Mouse (Mus musculus): ENCODE results near the gene Mrps26. TPM values are rescaled to one million over a fixed set of nuclear protein-coding genes. Genes with fewer than 3 reads are reported as not detected.
"Not testable (repeated sequence)": the region's sequence is repeated elsewhere in the genome, so short reads cannot be mapped to it uniquely, and the experiment has no call there.

Mrps26 gene
- polyA plus RNA-seq, 1 experiment from 2014 or later: 110 TPM

DNA sequence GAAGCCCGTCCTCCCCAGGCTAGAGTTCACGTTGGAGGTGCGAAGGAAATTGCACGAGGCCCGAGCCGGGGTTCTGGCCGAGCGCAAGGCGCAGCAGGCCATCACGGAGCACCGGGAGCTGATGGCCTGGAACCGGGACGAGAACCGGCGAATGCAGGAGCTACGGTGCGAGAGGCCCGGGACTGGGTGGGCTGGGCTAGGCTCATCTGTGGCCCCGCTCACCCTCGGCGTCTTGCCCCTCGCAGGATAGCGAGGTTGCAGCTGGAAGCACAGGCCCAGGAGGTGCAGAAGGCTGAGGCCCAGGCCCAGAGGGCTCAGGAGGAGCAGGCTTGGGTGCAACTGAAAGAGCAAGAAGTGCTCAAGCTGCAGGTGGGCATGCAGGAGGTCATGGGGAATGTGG, 521 bp downstream of the Mrps26 start:
- WGBS: 0% methylated on average over 22 of the region's 23 CpGs
- peak; percentile 18 for ATAC-seq (ENCODE audit: low read depth)
- H3K36me3 ChIP-seq (ENCODE audit: control insufficient read depth, insufficient read depth, low read length): peaks cover 12% of the 10 kb centered on the region
- H3K9ac ChIP-seq (replicated peaks; ENCODE audit: low read depth, low read length): peak overlapping the region; percentile 86
- no peak overlapping the region for H3K27ac ChIP-seq (ENCODE audit: low read depth, low read length)
- H3K9me3 ChIP-seq (ENCODE audit: control insufficient read depth, low read length): no peaks in the 10 kb centered on the region
- peaks cover 9% of the 10 kb centered on the region for H3K4me1 ChIP-seq (ENCODE audit: control insufficient read depth, insufficient read depth, low read length)
- peak overlapping the region; percentile 91 for H3K4me3 ChIP-seq (ENCODE audit: low read depth, low read length)
- H3K27me3 ChIP-seq (ENCODE audit: control insufficient read depth, insufficient read depth, low read length): no peaks in the 10 kb centered on the region
- H3K4me2 ChIP-seq (ENCODE audit: low read depth, low read length): peak overlapping the region; percentile 73

DNA sequence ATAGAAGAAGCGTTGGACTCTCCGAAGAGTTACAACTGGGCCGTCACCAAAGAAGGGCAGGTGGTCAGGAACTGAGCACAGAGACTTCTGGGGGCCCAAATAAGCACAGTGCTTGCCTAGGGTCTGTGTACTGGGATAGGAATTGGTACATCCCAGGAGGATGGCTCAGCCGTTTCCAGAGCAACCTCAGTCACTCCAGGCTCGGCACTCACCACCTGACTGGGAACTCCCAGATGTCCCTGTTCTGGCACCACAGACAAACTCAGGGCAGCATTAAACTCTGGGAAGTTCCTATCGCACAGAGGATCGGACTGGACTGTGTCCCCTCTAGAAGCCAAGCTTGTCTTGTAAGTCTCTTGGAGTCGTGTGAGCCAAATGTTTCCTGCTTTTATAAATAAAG, 1.4 kb downstream of the Mrps26 start:
- peak overlapping the region; percentile 73; the same call in 1 of the 2 replicates for H3K4me2 ChIP-seq (ENCODE audit: low read depth, low read length)
- H3K9me3 ChIP-seq (ENCODE audit: control insufficient read depth, low read length): no peaks in the 10 kb centered on the region
- H3K27me3 ChIP-seq (ENCODE audit: control insufficient read depth, insufficient read depth, low read length): no peaks in the 10 kb centered on the region
- H3K4me3 ChIP-seq (ENCODE audit: low read depth, low read length): peak overlapping the region; percentile 91; the same call in 1 of the 2 replicates
- H3K27ac ChIP-seq (ENCODE audit: low read depth, low read length): no peak overlapping the region
- peaks cover 12% of the 10 kb centered on the region for H3K36me3 ChIP-seq (ENCODE audit: control insufficient read depth, insufficient read depth, low read length)
- ATAC-seq (ENCODE audit: low read depth): no peak
- WGBS: 87% methylated on average over 8 of the region's 8 CpGs
- peaks cover 9% of the 10 kb centered on the region for H3K4me1 ChIP-seq (ENCODE audit: control insufficient read depth, insufficient read depth, low read length)
- no peak overlapping the region for H3K9ac ChIP-seq (replicated peaks; ENCODE audit: low read depth, low read length)

DNA sequence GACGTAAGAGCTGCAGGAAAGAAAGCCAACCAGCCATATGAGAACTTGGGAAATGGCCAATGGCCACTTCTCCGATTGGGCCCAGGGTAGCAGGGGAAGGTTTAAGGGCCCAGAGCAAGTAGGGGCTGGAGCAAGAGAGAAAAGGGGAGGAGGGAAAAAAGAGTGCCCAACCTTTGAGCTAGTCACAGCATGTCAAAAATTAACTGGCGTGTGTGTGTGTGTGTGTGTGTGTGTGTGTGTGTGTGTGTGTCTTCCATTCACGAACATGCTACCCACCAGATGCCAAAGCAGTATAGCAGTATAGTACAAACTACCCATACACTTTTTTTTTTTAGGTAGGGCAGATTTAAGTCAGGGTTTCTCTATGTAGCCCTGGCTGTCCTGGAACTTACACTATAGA, 5.4 kb downstream of the Mrps26 start:
- H3K27ac ChIP-seq (ENCODE audit: low read depth, low read length): no peak overlapping the region
- no peak overlapping the region for H3K4me2 ChIP-seq (ENCODE audit: low read depth, low read length)
- no peaks in the 10 kb centered on the region for H3K27me3 ChIP-seq (ENCODE audit: control insufficient read depth, insufficient read depth, low read length)
- no peak overlapping the region for H3K9ac ChIP-seq (replicated peaks; ENCODE audit: low read depth, low read length)
- 74% methylated on average over 4 of the region's 4 CpGs for WGBS
- H3K9me3 ChIP-seq (ENCODE audit: control insufficient read depth, low read length): no peaks in the 10 kb centered on the region
- no peak for ATAC-seq (ENCODE audit: low read depth)
- H3K4me1 ChIP-seq (ENCODE audit: control insufficient read depth, insufficient read depth, low read length): peaks cover 9% of the 10 kb centered on the region
- H3K36me3 ChIP-seq (ENCODE audit: control insufficient read depth, insufficient read depth, low read length): peaks cover 12% of the 10 kb centered on the region
- H3K4me3 ChIP-seq (ENCODE audit: low read depth, low read length): no peak overlapping the region

DNA sequence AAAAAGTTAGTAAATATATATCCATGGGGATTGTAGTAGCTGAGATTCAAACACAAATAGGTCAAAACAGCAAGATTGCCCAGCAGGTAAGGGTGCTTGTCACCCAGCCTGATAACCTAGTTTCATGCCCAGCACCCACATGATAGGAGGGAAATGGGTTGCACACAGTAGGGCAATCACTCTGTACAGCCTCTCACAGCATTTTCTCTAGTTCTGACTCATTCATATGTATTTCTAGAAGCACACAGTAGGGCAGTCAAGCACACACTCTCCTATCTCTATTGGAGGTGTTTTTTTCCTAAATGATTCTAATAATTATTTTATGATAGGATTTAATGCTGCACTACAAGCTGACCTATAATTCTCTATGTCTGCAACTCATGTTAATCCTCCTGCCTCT, 6.4 kb downstream of the Mrps26 start:
- Histone ChIP-seq H3K27me3 (ENCODE audit: control insufficient read depth, insufficient read depth, low read length) (no peaks in the 10 kb centered on the region), H3K4me1 (ENCODE audit: control insufficient read depth, insufficient read depth, low read length) (peaks cover 2% of the 10 kb centered on the region; the same call in 1 of the 2 replicates), H3K27ac (ENCODE audit: low read depth, low read length) (no peak overlapping the region), H3K9ac (replicated peaks; ENCODE audit: low read depth, low read length) (no peak overlapping the region), H3K4me3 (ENCODE audit: low read depth, low read length) (no peak overlapping the region), H3K4me2 (ENCODE audit: low read depth, low read length) (no peak overlapping the region), H3K36me3 (ENCODE audit: control insufficient read depth, insufficient read depth, low read length) (peaks cover 12% of the 10 kb centered on the region), H3K9me3 (ENCODE audit: control insufficient read depth, low read length) (no peaks in the 10 kb centered on the region)
- ATAC-seq (ENCODE audit: low read depth): no peak

- Histone ChIP-seq H3K9me3 (ENCODE audit: control insufficient read depth, low read length) (no peaks in the 10 kb centered on the region), H3K4me1 (ENCODE audit: control insufficient read depth, insufficient read depth, low read length) (0 out of 2 replicates have a peak, but pooled peaks cover 3% of the 10 kb centered on the region), H3K4me2 (ENCODE audit: low read depth, low read length) (no peak overlapping the region), H3K27me3 (ENCODE audit: control insufficient read depth, insufficient read depth, low read length) (peaks cover 37% of the 10 kb centered on the region), H3K27ac (ENCODE audit: low read depth, low read length) (no peak overlapping the region), H3K9ac (replicated peaks; ENCODE audit: low read depth, low read length) (no peak overlapping the region), H3K36me3 (ENCODE audit: control insufficient read depth, insufficient read depth, low read length) (no peaks in the 10 kb centered on the region), H3K4me3 (ENCODE audit: low read depth, low read length) (no peak overlapping the region)
- ATAC-seq (ENCODE audit: low read depth): no peak
- 83% methylated on average over 5 of the region's 5 CpGs for WGBS
Observed at GRCm38 (mm10) chr2:130574960-130575359, 11.4 kb downstream of the Mrps26 start.

GRCm38 (mm10) chr2:130575873-130576272, 12.3 kb downstream of the Mrps26 start, which contains the start of gene Oxt:
Oxt (plus strand) TSS chr2:130576173.
- 44% methylated on average over 9 of the region's 9 CpGs for WGBS
- Histone ChIP-seq H3K4me1 (ENCODE audit: control insufficient read depth, insufficient read depth, low read length) (0 out of 2 replicates have a peak, but pooled peaks cover 3% of the 10 kb centered on the region), H3K27ac (ENCODE audit: low read depth, low read length) (no peak within 1 kb of the TSS), H3K4me3 (ENCODE audit: low read depth, low read length) (peak within 1 kb of the TSS; percentile 19), H3K36me3 (ENCODE audit: control insufficient read depth, insufficient read depth, low read length) (no peaks in the 10 kb centered on the region), H3K27me3 (ENCODE audit: control insufficient read depth, insufficient read depth, low read length) (peaks cover 42% of the 10 kb centered on the region), H3K9me3 (ENCODE audit: control insufficient read depth, low read length) (no peaks in the 10 kb centered on the region), H3K9ac (replicated peaks; ENCODE audit: low read depth, low read length) (0 out of 2 replicates have a peak within 1 kb of the TSS, but pooled peaks have one; percentile 7), H3K4me2 (ENCODE audit: low read depth, low read length) (peak within 1 kb of the TSS; percentile 40)
- ATAC-seq (ENCODE audit: low read depth): no peak

DNA sequence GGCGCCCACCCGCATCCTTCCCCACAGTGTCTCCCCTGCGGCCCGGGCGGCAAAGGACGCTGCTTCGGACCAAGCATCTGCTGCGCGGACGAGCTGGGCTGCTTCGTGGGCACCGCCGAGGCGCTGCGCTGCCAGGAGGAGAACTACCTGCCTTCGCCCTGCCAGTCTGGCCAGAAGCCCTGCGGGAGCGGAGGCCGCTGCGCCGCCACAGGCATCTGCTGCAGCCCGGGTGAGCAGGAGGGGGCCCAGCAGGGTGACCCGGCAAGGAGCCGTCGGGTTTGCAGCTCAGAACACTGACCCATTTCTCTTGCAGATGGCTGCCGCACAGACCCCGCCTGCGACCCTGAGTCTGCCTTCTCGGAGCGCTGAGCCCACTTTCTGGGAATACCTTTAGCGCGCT, 13.0 kb downstream of the Mrps26 start:
- not testable (repeated sequence) for ATAC-seq (ENCODE audit: low read depth); H3K27ac ChIP-seq (ENCODE audit: low read depth, low read length); H3K36me3 ChIP-seq (ENCODE audit: control insufficient read depth, insufficient read depth, low read length); H3K9me3 ChIP-seq (ENCODE audit: control insufficient read depth, low read length); H3K4me1 ChIP-seq (ENCODE audit: control insufficient read depth, insufficient read depth, low read length)
- 0 out of 2 replicates have a peak overlapping the region, but pooled peaks have one; percentile 7 for H3K9ac ChIP-seq (replicated peaks; ENCODE audit: low read depth, low read length)
- 2% methylated on average over 29 of the region's 32 CpGs for WGBS
- peak overlapping the region; percentile 19 for H3K4me3 ChIP-seq (ENCODE audit: low read depth, low read length)
- peak overlapping the region; percentile 40 for H3K4me2 ChIP-seq (ENCODE audit: low read depth, low read length)
- peaks cover 42% of the 10 kb centered on the region for H3K27me3 ChIP-seq (ENCODE audit: control insufficient read depth, insufficient read depth, low read length)

DNA sequence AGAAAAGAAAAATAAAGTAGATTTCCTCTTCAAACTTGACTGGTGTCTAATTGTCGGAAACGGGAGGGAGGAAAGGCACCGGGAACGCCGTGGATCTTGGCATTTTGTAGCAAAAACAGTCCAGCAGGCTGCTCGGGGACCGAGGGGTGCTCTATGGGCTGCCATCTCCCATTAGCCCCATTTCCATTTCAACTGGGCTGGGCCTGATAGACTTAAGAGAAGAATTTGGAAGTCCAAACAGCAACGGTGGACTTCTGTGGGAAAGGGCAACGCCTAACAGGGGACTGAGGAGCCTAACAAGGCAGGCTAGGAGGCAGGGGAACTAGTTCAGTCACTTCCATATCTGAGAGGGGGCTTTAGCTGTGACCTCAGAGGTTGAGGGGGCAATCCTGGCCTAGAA, 13.5 kb downstream of the Mrps26 start:
- H3K36me3 ChIP-seq (ENCODE audit: control insufficient read depth, insufficient read depth, low read length): no peaks in the 10 kb centered on the region
- H3K27me3 ChIP-seq (ENCODE audit: control insufficient read depth, insufficient read depth, low read length): peaks cover 42% of the 10 kb centered on the region
- H3K4me1 ChIP-seq (ENCODE audit: control insufficient read depth, insufficient read depth, low read length): 0 out of 2 replicates have a peak, but pooled peaks cover 3% of the 10 kb centered on the region
- H3K4me2 ChIP-seq (ENCODE audit: low read depth, low read length): no peak overlapping the region; the same call in 1 of the 2 replicates
- no peak overlapping the region for H3K9ac ChIP-seq (replicated peaks; ENCODE audit: low read depth, low read length)
- H3K4me3 ChIP-seq (ENCODE audit: low read depth, low read length): peak overlapping the region; percentile 19
- 1% methylated on average over 9 of the region's 9 CpGs for WGBS
- no peak for ATAC-seq (ENCODE audit: low read depth)
- no peak overlapping the region for H3K27ac ChIP-seq (ENCODE audit: low read depth, low read length)
- H3K9me3 ChIP-seq (ENCODE audit: control insufficient read depth, low read length): no peaks in the 10 kb centered on the region

DNA sequence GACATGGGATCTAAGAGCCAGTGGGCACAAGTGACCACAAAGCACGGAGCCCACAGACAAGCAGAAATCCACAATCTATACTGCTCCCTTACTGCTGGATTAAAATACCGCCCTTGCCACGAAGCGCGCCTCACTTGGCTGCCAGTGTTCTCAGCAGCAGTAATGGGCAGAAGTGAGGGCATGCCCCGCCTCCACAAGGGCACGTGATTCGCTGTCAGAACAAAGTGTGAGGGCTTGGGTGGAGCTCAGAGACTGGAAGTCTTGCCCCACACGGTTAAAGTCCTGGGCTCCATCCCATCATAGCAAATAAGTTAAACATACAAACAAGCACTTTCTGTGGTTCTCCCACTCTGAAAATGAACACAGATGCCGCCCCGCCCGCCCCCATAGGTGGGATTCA, 14.1 kb downstream of the Mrps26 start:
- ATAC-seq (ENCODE audit: low read depth): no peak
- Histone ChIP-seq H3K36me3 (ENCODE audit: control insufficient read depth, insufficient read depth, low read length) (no peaks in the 10 kb centered on the region), H3K4me1 (ENCODE audit: control insufficient read depth, insufficient read depth, low read length) (0 out of 2 replicates have a peak, but pooled peaks cover 3% of the 10 kb centered on the region), H3K27ac (ENCODE audit: low read depth, low read length) (no peak overlapping the region), H3K9me3 (ENCODE audit: control insufficient read depth, low read length) (no peaks in the 10 kb centered on the region), H3K4me3 (ENCODE audit: low read depth, low read length) (no peak overlapping the region), H3K9ac (replicated peaks; ENCODE audit: low read depth, low read length) (no peak overlapping the region), H3K4me2 (ENCODE audit: low read depth, low read length) (no peak overlapping the region), H3K27me3 (ENCODE audit: control insufficient read depth, insufficient read depth, low read length) (peaks cover 47% of the 10 kb centered on the region)
- 5% methylated on average over 12 of the region's 12 CpGs for WGBS
